Mouse (Mus musculus) frontal cortex, postnatal 36 days (tissue): ENCODE data around the gene Plp2.

Experiments
- DNase-seq, 2 experiments: peaks; one replicate each; pipeline ENCODE4 v3.0.0; 2022; ENCODE audit warnings: low spot score in 2 of 2

The Plp2 gene

GRCm38 (mm10) chrX:7662936-7663335 lies 8.3 kb downstream of the Plp2 start:
- DNase-seq: no peak

- no peak for DNase-seq
Measured at GRCm38 (mm10) chrX:7661086-7661485, 10.1 kb downstream of the Plp2 start.

GRCm38 (mm10) chrX:7658785-7659589 lies 12.2 kb downstream of the Plp2 start:
- DNase-seq: no peak

- no peak for DNase-seq
Measured at GRCm38 (mm10) chrX:7658031-7658784, 13.0 kb downstream of the Plp2 start.

- no peak for DNase-seq
Measured at GRCm38 (mm10) chrX:7657221-7657639, 14.0 kb downstream of the Plp2 start, which contains the start of gene Prickle3. Prickle3 (plus strand) TSS chrX:7657260.

- peak in 1 of 2 experiments; percentile 59 for DNase-seq
Measured at GRCm38 (mm10) chrX:7648671-7649304, 22.4 kb downstream of the Plp2 start.

- DNase-seq: peak; percentile 73 to 87
Measured at GRCm38 (mm10) chrX:7645349-7645748, 25.8 kb downstream of the Plp2 start.

- no peak for DNase-seq
Measured at GRCm38 (mm10) chrX:7640785-7641184, 30.4 kb downstream of the Plp2 start.

GRCm38 (mm10) chrX:7639536-7640325 lies 31.5 kb downstream of the Plp2 start:
- no peak for DNase-seq

GRCm38 (mm10) chrX:7638401-7639091 lies 32.6 kb downstream of the Plp2 start, which contains the start of gene Syp:
Syp (plus strand) TSS chrX:7638471.
- peak; percentile 82 to 91 for DNase-seq

GRCm38 (mm10) chrX:7635101-7635500 lies 36.1 kb downstream of the Plp2 start:
- peak; percentile 52 to 69 for DNase-seq

GRCm38 (mm10) chrX:7632560-7632959 lies 38.6 kb downstream of the Plp2 start:
- no peak for DNase-seq
